Mouse (Mus musculus) midbrain, embryonic 14.5 days (tissue): Measurements from ENCODE around the gene Tex33. TPM values are rescaled to one million over a fixed set of nuclear protein-coding genes. Genes with fewer than 3 reads are reported as not detected.

ENCODE experiments used
- ATAC-seq: fragments of 200-750 bp; cut with Nextera tagmentation; 2 replicates; pipeline ENCODE4 v1.8.0; 2017; ENCODE audit warnings: moderate number of reproducible peaks, moderate library complexity; ENCODE audit not compliant: low FRiP score, low TSS enrichment
- DNase-seq: peaks from one replicate; pipeline ENCODE4 v3.0.0-alpha.2; 2015
- H3K27ac ChIP-seq: fragments of 300-500 bp; sonication (generic); replicated peaks from 2 replicates; pipeline ENCODE4 v1.5.1; 2014; ENCODE audit warnings: mild to moderate bottlenecking, low read depth, low read length, moderate library complexity
- H3K27me3 ChIP-seq: fragments of 300-500 bp; sonication (generic); 2 replicates; pipeline ENCODE4 v1.6.1; 2014; ENCODE audit warnings: low read length, control low read depth, mixed read lengths; ENCODE audit not compliant: control insufficient read depth, insufficient read depth
- H3K36me3 ChIP-seq: fragments of 300-500 bp; sonication (generic); 2 replicates; pipeline ENCODE4 v1.6.1; 2014; ENCODE audit warnings: low read length, control low read depth; ENCODE audit not compliant: control insufficient read depth, insufficient read depth
- H3K4me1 ChIP-seq: fragments of 300-500 bp; sonication (generic); 2 replicates; pipeline ENCODE4 v1.6.1; 2014; ENCODE audit warnings: mild to moderate bottlenecking, antibody characterized with exemption, low read length, control low read depth; ENCODE audit not compliant: control insufficient read depth, insufficient read depth
- H3K4me2 ChIP-seq: fragments of 300-500 bp; sonication (generic); 2 replicates; pipeline ENCODE4 v1.6.1; 2014; ENCODE audit warnings: mild to moderate bottlenecking, low read length, moderate library complexity
- H3K4me3 ChIP-seq: fragments of 300-500 bp; sonication (generic); replicated peaks from 2 replicates; pipeline ENCODE4 v1.5.1; 2014; ENCODE audit warnings: low read depth, low read length
- H3K9ac ChIP-seq: fragments of 300-500 bp; sonication (generic); replicated peaks from 2 replicates; pipeline ENCODE4 v1.6.1; 2014; ENCODE audit warnings: mild to moderate bottlenecking, low read length, moderate library complexity
- H3K9me3 ChIP-seq: fragments of 300-500 bp; sonication (generic); 2 replicates; pipeline ENCODE4 v1.6.1; 2016; ENCODE audit warnings: low read length, control low read depth, mixed read lengths; ENCODE audit not compliant: control insufficient read depth
- WGBS: fragments of 180-500 bp; shearing (Covaris S2); extraction: QIAGEN DNeasy Blood & Tissue Kit; methylation state at CpG from one replicate; pipeline ENCODE4 v1.1.7; 2014; 5-methylcytosine and 5-hydroxymethylcytosine counted together
- polyA plus RNA-seq: library from polyadenylated mRNA; unstranded; fragments of >200 nt; fragmentation: Nextera tagmentation; extraction: Ambion mirVana; gene quantifications from 2 replicates; pipeline ENCODE4 v1.2.1, GENCODE M21; 2014

Gene Tex33
- polyA plus RNA-seq, 1 experiment from 2014 or later, result not detected

GRCm38 (mm10) chr15:78435681-78436080 lies 40.0 kb upstream of the Tex33 start:
- ATAC-seq (no peak), DNase-seq (no peak)
- Histone ChIP-seq H3K4me1 (peaks cover 12% of the 10 kb centered on the region), H3K27ac (no peak overlapping the region), H3K27me3 (no peaks in the 10 kb centered on the region), H3K4me2 (no peak overlapping the region), H3K36me3 (peaks cover 43% of the 10 kb centered on the region), H3K4me3 (no peak overlapping the region), H3K9me3 (no peaks in the 10 kb centered on the region), H3K9ac (no peak overlapping the region)
- WGBS, result 85% methylated on average over 11 of the region's 11 CpGs

- Histone ChIP-seq H3K27me3 (no peaks in the 10 kb centered on the region), H3K36me3 (peaks cover 47% of the 10 kb centered on the region), H3K9me3 (no peaks in the 10 kb centered on the region), H3K9ac (no peak overlapping the region), H3K4me2 (no peak overlapping the region), H3K27ac (no peak overlapping the region), H3K4me3 (no peak overlapping the region), H3K4me1 (peaks cover 17% of the 10 kb centered on the region)
- no peak for ATAC-seq
- 25% methylated on average over 6 of the region's 6 CpGs for WGBS
- peak; percentile 77 for DNase-seq
These were observed 39.3 kb upstream of the Tex33 start for GRCm38 (mm10) chr15:78434896-78435520.

GRCm38 (mm10) chr15:78431541-78432121 lies 35.9 kb upstream of the Tex33 start:
- no peak for DNase-seq
- no peaks in the 10 kb centered on the region for H3K27me3 ChIP-seq
- no peak overlapping the region for H3K27ac ChIP-seq
- no peak for ATAC-seq
- no peak overlapping the region for H3K9ac ChIP-seq
- no peak overlapping the region for H3K4me3 ChIP-seq
- no peaks in the 10 kb centered on the region for H3K9me3 ChIP-seq
- peaks cover 20% of the 10 kb centered on the region for H3K4me1 ChIP-seq
- no peak overlapping the region for H3K4me2 ChIP-seq
- WGBS, result 83% methylated on average over 7 of the region's 7 CpGs
- peaks cover 47% of the 10 kb centered on the region for H3K36me3 ChIP-seq

GRCm38 (mm10) chr15:78430874-78431273 lies 35.2 kb upstream of the Tex33 start:
- ATAC-seq (no peak), DNase-seq (no peak)
- 85% methylated on average over 10 of the region's 10 CpGs for WGBS
- Histone ChIP-seq H3K9ac (no peak overlapping the region), H3K4me1 (peaks cover 14% of the 10 kb centered on the region), H3K4me3 (no peak overlapping the region), H3K27ac (no peak overlapping the region), H3K36me3 (peaks cover 47% of the 10 kb centered on the region), H3K9me3 (no peaks in the 10 kb centered on the region), H3K4me2 (no peak overlapping the region), H3K27me3 (no peaks in the 10 kb centered on the region)

- WGBS, result 88% methylated on average over 13 of the region's 13 CpGs
These were observed 34.3 kb upstream of the Tex33 start for GRCm38 (mm10) chr15:78429871-78430622.

GRCm38 (mm10) chr15:78429139-78429459 lies 33.4 kb upstream of the Tex33 start:
- peaks cover 14% of the 10 kb centered on the region for H3K4me1 ChIP-seq
- H3K27ac ChIP-seq, result peak overlapping the region; percentile 76
- no peaks in the 10 kb centered on the region for H3K27me3 ChIP-seq
- peak overlapping the region; percentile 92 for H3K9ac ChIP-seq
- no peak for ATAC-seq
- peaks cover 36% of the 10 kb centered on the region for H3K36me3 ChIP-seq
- H3K9me3 ChIP-seq, result no peaks in the 10 kb centered on the region
- WGBS, result 2% methylated on average over 3 of the region's 3 CpGs
- H3K4me2 ChIP-seq, result peak overlapping the region; percentile 89
- H3K4me3 ChIP-seq, result peak overlapping the region; percentile 84
- no peak for DNase-seq

More at GRCm38 (mm10) chr15:78429871-78430622, 34.3 kb upstream of the Tex33 start:
- ATAC-seq, result no peak
- peaks cover 14% of the 10 kb centered on the region for H3K4me1 ChIP-seq
- no peak overlapping the region for H3K27ac ChIP-seq
- H3K4me2 ChIP-seq, result peak overlapping the region; percentile 89
- peaks cover 40% of the 10 kb centered on the region for H3K36me3 ChIP-seq
- DNase-seq, result no peak
- H3K9ac ChIP-seq, result peak overlapping the region; percentile 92; the same call in 1 of the 2 replicates
- H3K27me3 ChIP-seq, result no peaks in the 10 kb centered on the region
- no peaks in the 10 kb centered on the region for H3K9me3 ChIP-seq
- peak overlapping the region; percentile 84 for H3K4me3 ChIP-seq

GRCm38 (mm10) chr15:78428391-78429138 lies 32.9 kb upstream of the Tex33 start, which contains the start of gene Kctd17:
Kctd17 (plus strand) TSS chr15:78428564.
- DNase-seq (peak; percentile 90), ATAC-seq (peak; percentile 81)
- Histone ChIP-seq H3K4me3 (peak within 1 kb of the TSS; percentile 84), H3K36me3 (peaks cover 31% of the 10 kb centered on the region), H3K27me3 (no peaks in the 10 kb centered on the region), H3K4me1 (peaks cover 14% of the 10 kb centered on the region), H3K9me3 (no peaks in the 10 kb centered on the region), H3K4me2 (peak within 1 kb of the TSS; percentile 89), H3K9ac (peak within 1 kb of the TSS; percentile 92), H3K27ac (peak within 1 kb of the TSS; percentile 76)
- 2% methylated on average over 52 of the region's 52 CpGs for WGBS

- ATAC-seq, result no peak
- 66% methylated on average over 4 of the region's 4 CpGs for WGBS
- H3K36me3 ChIP-seq, result peaks cover 1% of the 10 kb centered on the region; the same call in 1 of the 2 replicates
- no peak overlapping the region for H3K9ac ChIP-seq
- H3K9me3 ChIP-seq, result no peaks in the 10 kb centered on the region
- no peak overlapping the region for H3K27ac ChIP-seq
- H3K4me3 ChIP-seq, result no peak overlapping the region
- H3K27me3 ChIP-seq, result no peaks in the 10 kb centered on the region
- no peak overlapping the region for H3K4me2 ChIP-seq
- H3K4me1 ChIP-seq, result peaks cover 10% of the 10 kb centered on the region
- DNase-seq, result no peak
These were observed 29.5 kb upstream of the Tex33 start for GRCm38 (mm10) chr15:78425230-78425629.
